Mouse (Mus musculus) heart, adult 2 months (tissue): ENCODE data around the gene Larp1. TPM values are rescaled to one million over a fixed set of nuclear protein-coding genes. Genes with fewer than 3 reads are reported as not detected.
A peak's percentile ranks its signal among the peaks of the same experiment; 100 is the strongest.

Source experiments
- DNase-seq, 2 experiments: peaks; one replicate each; pipeline ENCODE4 v3.0.0; 2021
- H3K27ac ChIP-seq: fragments of 200-600 bp; 2 replicates; pipeline ENCODE4 v1.8.1; 2022
- H3K27me3 ChIP-seq: fragments of 200-500 bp; 2 replicates; pipeline ENCODE4 v1.6.1; 2012; ENCODE audit warnings: mild to moderate bottlenecking, low read length, inconsistent platforms, mixed read lengths; ENCODE audit not compliant: control insufficient read depth, insufficient read depth
- H3K36me3 ChIP-seq: fragments of 200-500 bp; 2 replicates; pipeline ENCODE4 v1.6.1; 2012; ENCODE audit warnings: low read length, inconsistent platforms; ENCODE audit not compliant: control insufficient read depth, insufficient read depth
- H3K4me1 ChIP-seq: fragments of 200-500 bp; 2 replicates; pipeline ENCODE4 v1.6.1; 2011; ENCODE audit warnings: low read length; ENCODE audit not compliant: control insufficient read depth, insufficient read depth
- H3K4me3 ChIP-seq: fragments of 200-600 bp; 2 replicates; pipeline ENCODE4 v1.8.1; 2022
- H3K79me2 ChIP-seq: fragments of 200-500 bp; replicated peaks from 2 replicates; pipeline ENCODE4 v1.6.1; 2012; ENCODE audit warnings: mild to moderate bottlenecking, inconsistent platforms, low read length, moderate library complexity, mixed read lengths; ENCODE audit not compliant: control insufficient read depth, insufficient read depth
- H3K9ac ChIP-seq: fragments of 200-500 bp; 2 replicates; pipeline ENCODE4 v1.6.1; 2012; ENCODE audit warnings: low read depth, mild to moderate bottlenecking, control low read depth, inconsistent platforms, low read length, mixed read lengths
- CTCF ChIP-seq: fragments of 200-600 bp; IDR thresholded peaks from 2 replicates; pipeline ENCODE4 v1.8.1; 2022; ENCODE audit warnings: antibody characterized with exemption, mild to moderate bottlenecking, moderate library complexity
- EP300 ChIP-seq: fragments of 200-500 bp; IDR thresholded peaks from 2 replicates; pipeline ENCODE4 v1.6.1; 2011; ENCODE audit warnings: low read depth, low read length, control low read depth; ENCODE audit not compliant: insufficient read depth
- POLR2A ChIP-seq: fragments of 200-500 bp; IDR thresholded peaks from 2 replicates; pipeline ENCODE4 v1.6.1; 2011; ENCODE audit warnings: mild to moderate bottlenecking, low read depth, low read length, control low read depth; ENCODE audit not compliant: insufficient read depth
- WGBS: fragments of 180-500 bp; shearing (Covaris S2); methylation state at CpG from one replicate; pipeline ENCODE4 v1.1.7; 2018; 5-methylcytosine and 5-hydroxymethylcytosine counted together
- intact Hi-C: fragments of 180-260 bp; cut with DNase I; formaldehyde crosslinking; loops from one replicate; pipeline ENCODE4 v1.15.1; 2025
- polyA plus RNA-seq: library from polyadenylated mRNA; depleted of rRNA; stranded (reverse); fragments of >200 nt; gene quantifications from 2 replicates; pipeline ENCODE4 v1.2.3, GENCODE M21; 2012
- total RNA-seq, 2 experiments: library from RNA; stranded (reverse); gene quantifications; 2 replicates each; pipeline ENCODE4 v1.2.3; 2021

The Larp1 gene
- total and polyA plus RNA-seq, 3 experiments = 26.5 to 63.4 (median 57.4) TPM

DNA sequence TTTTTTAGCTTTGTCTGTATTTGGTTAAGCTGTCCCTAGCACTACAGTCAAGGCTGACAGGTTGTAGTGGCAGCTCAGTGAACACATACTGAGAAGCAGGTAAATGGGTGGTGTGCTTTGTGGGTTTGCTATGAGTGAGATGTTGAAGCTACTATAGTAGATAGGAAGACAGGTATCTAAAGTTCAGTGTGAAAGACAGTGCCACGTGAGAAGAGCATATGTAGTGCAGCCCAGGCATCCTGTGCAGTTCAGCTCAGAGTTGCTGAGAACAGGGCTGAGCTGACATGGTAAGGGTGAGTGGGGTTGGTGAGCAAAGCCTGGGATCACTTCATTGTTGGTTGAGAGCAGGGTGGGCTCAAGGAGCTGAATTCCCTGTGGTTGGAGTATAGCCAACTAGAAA is 8.6 kb downstream of the Larp1 start:
- DNase-seq = no peak
- Histone ChIP-seq H3K27ac (no peak overlapping the region), H3K4me1 (peaks cover 39% of the 10 kb centered on the region), H3K79me2 (peaks cover 11% of the 10 kb centered on the region), H3K36me3 (peaks cover 37% of the 10 kb centered on the region), H3K27me3 (no peaks in the 10 kb centered on the region), H3K9ac (0 out of 2 replicates have a peak overlapping the region, but pooled peaks have one; percentile 9), H3K4me3 (no peak overlapping the region)
- intact Hi-C loops = loop anchor here (2.0 kb wide), 1 partner anchor 39 kb away; no protein-coding TSS in a partner anchor
- TF ChIP-seq EP300 (no peak), CTCF (no peak), POLR2A (no peak)
- WGBS = 28% methylated on average over 1 of the region's 1 CpGs

GRCm38 (mm10) chr11:58018287-58018686 is 9.4 kb downstream of the Larp1 start:
- Histone ChIP-seq H3K4me3 (no peak overlapping the region), H3K36me3 (peaks cover 37% of the 10 kb centered on the region), H3K27me3 (no peaks in the 10 kb centered on the region), H3K4me1 (peaks cover 39% of the 10 kb centered on the region), H3K79me2 (peaks cover 11% of the 10 kb centered on the region), H3K27ac (no peak overlapping the region), H3K9ac (no peak overlapping the region)
- no peak for DNase-seq
- 15% methylated on average over 2 of the region's 2 CpGs for WGBS
- peak; percentile 47 for TF ChIP-seq CTCF
- no peak for TF ChIP-seq POLR2A
- no peak for TF ChIP-seq EP300
- intact Hi-C loops = no loop called here

DNA sequence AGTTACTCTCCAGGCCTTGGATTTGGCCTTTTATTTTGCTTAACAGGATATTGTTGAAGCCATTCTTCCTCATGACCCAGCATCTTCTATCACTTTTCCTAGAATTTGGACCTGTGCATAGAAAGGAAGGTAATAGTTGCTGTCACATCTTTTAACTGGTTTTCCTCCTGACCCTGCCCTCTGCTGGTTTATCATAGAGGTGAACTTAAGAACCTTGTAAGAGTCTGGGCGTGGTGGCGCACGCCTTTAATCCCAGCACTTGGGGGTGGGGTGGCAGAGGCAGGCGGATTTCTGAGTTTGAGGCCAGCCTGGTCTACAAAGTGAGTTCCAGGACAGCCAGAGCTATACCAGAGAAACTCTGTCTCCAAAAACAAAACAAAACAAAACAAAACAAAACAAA is 9.8 kb downstream of the Larp1 start:
- H3K36me3 ChIP-seq = peaks cover 37% of the 10 kb centered on the region
- H3K4me1 ChIP-seq = peaks cover 39% of the 10 kb centered on the region
- WGBS = 72% methylated on average over 4 of the region's 4 CpGs
- intact Hi-C loops = no loop called here
- no peak overlapping the region for H3K27ac ChIP-seq
- peaks cover 11% of the 10 kb centered on the region for H3K79me2 ChIP-seq
- no peak for TF ChIP-seq POLR2A
- no peak for TF ChIP-seq EP300
- no peak for TF ChIP-seq CTCF
- no peaks in the 10 kb centered on the region for H3K27me3 ChIP-seq
- H3K9ac ChIP-seq = no peak overlapping the region
- no peak for DNase-seq
- no peak overlapping the region for H3K4me3 ChIP-seq

- 10% methylated on average over 1 of the region's 1 CpGs for WGBS
- no peak for DNase-seq
- H3K4me3 ChIP-seq = no peak overlapping the region
- peaks cover 43% of the 10 kb centered on the region for H3K4me1 ChIP-seq
- no peak overlapping the region for H3K9ac ChIP-seq
- no peaks in the 10 kb centered on the region for H3K27me3 ChIP-seq
- intact Hi-C loops = no loop called here
- peaks cover 15% of the 10 kb centered on the region for H3K79me2 ChIP-seq
- H3K36me3 ChIP-seq = peaks cover 37% of the 10 kb centered on the region
- TF ChIP-seq POLR2A (no peak), CTCF (no peak), EP300 (no peak)
- peak overlapping the region; percentile 0; the same call in 1 of the 2 replicates for H3K27ac ChIP-seq
Observed at GRCm38 (mm10) chr11:58021095-58021494, 12.2 kb downstream of the Larp1 start.

- peaks cover 40% of the 10 kb centered on the region for H3K4me1 ChIP-seq
- H3K27me3 ChIP-seq = no peaks in the 10 kb centered on the region
- H3K27ac ChIP-seq = peak overlapping the region; percentile 5; the same call in 1 of the 2 replicates
- H3K9ac ChIP-seq = no peak overlapping the region
- peaks cover 15% of the 10 kb centered on the region for H3K79me2 ChIP-seq
- H3K36me3 ChIP-seq = peaks cover 33% of the 10 kb centered on the region
- DNase-seq = no peak
- TF ChIP-seq POLR2A (no peak), CTCF (no peak), EP300 (no peak)
- H3K4me3 ChIP-seq = no peak overlapping the region
- intact Hi-C loops = no loop called here
- WGBS = 13% methylated on average over 2 of the region's 2 CpGs
Observed at GRCm38 (mm10) chr11:58021618-58022017, 12.8 kb downstream of the Larp1 start.

- Histone ChIP-seq H3K9ac (no peak overlapping the region), H3K79me2 (peaks cover 18% of the 10 kb centered on the region), H3K36me3 (peaks cover 22% of the 10 kb centered on the region), H3K27ac (no peak overlapping the region), H3K4me1 (peaks cover 29% of the 10 kb centered on the region), H3K4me3 (no peak overlapping the region), H3K27me3 (no peaks in the 10 kb centered on the region)
- intact Hi-C loops = no loop called here
- WGBS = 61% methylated on average over 1 of the region's 1 CpGs
- no peak for DNase-seq
- TF ChIP-seq CTCF (no peak), EP300 (no peak), POLR2A (no peak)
Observed at GRCm38 (mm10) chr11:58024271-58024670, 15.4 kb downstream of the Larp1 start.
